Mouse (Mus musculus) ES-Bruce4 (cell line): ENCODE results near the gene Ano6. TPM values are rescaled to one million over a fixed set of nuclear protein-coding genes. Genes with fewer than 3 reads are reported as not detected.

Experiments
- H3K27ac ChIP-seq: 2 replicates; pipeline ENCODE4 v1.5.1; 2012; ENCODE audit warnings: low read length, inconsistent platforms; ENCODE audit not compliant: insufficient read depth
- H3K27me3 ChIP-seq: 2 replicates; pipeline ENCODE4 v1.6.1; 2012; ENCODE audit warnings: mild to moderate bottlenecking, low read length, inconsistent platforms; ENCODE audit not compliant: control insufficient read depth, poor library complexity, insufficient read depth, severe bottlenecking
- H3K36me3 ChIP-seq: 2 replicates; pipeline ENCODE4 v1.6.1; 2012; ENCODE audit warnings: inconsistent platforms, mild to moderate bottlenecking, low read length, moderate library complexity; ENCODE audit not compliant: control insufficient read depth, poor library complexity, insufficient read depth, severe bottlenecking
- H3K4me1 ChIP-seq: one replicate; pipeline ENCODE4 v1.8.1; 2011; ENCODE audit warnings: low read length; ENCODE audit not compliant: control insufficient read depth, insufficient read depth
- H3K4me3 ChIP-seq: 2 replicates; pipeline ENCODE4 v1.5.1; 2011; ENCODE audit warnings: low read depth, mild to moderate bottlenecking, low read length
- H3K9ac ChIP-seq: 2 replicates; pipeline ENCODE4 v1.6.1; 2012; ENCODE audit warnings: low read depth, mild to moderate bottlenecking, inconsistent platforms; ENCODE audit not compliant: poor library complexity, severe bottlenecking
- H3K9me3 ChIP-seq: replicated peaks from 2 replicates; pipeline ENCODE4 v1.6.1; 2012; ENCODE audit warnings: mild to moderate bottlenecking, low read length, inconsistent platforms; ENCODE audit not compliant: control insufficient read depth, poor library complexity, insufficient read depth, severe bottlenecking
- CTCF ChIP-seq: IDR thresholded peaks from one replicate; pipeline ENCODE4 v1.8.1; 2011; ENCODE audit warnings: low read depth, low read length
- EP300 ChIP-seq: IDR thresholded peaks from 2 replicates; pipeline ENCODE4 v1.6.1; 2011; ENCODE audit warnings: low read depth, low read length; ENCODE audit not compliant: insufficient read depth
- POLR2A ChIP-seq: IDR thresholded peaks from one replicate; pipeline ENCODE4 v1.8.1; 2011; ENCODE audit warnings: low read length; ENCODE audit not compliant: insufficient read depth
- polyA plus RNA-seq: library from polyadenylated mRNA; stranded (reverse); fragments of >200 nt; gene quantifications from 2 replicates; pipeline ENCODE4 v1.2.4, GENCODE M21; 2011; ENCODE audit warnings: low read depth; ENCODE audit not compliant: missing spikeins, insufficient read depth, insufficient read length

Gene Ano6
- polyA plus RNA-seq, 1 experiment = 42.5 TPM

DNA sequence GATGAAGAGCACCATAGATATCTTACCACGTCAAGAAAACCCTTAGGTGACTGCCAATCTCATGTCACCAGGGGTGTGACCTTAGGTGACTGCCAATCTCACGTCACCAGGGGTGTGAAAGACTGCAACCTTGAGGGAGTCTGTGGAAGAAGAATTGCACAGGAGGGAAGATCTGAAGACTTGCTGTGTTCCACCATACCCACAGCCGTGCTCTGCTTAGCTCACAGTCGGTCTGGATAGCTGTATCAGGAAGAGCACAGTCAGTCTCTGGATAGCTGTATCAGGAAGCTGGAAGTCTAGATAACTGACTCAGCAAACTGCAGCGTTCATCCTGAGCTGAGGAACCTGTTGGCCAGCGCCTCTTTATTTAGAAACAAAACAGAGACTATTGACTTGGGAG lies 92.9 kb downstream of the Ano6 start:
- TF ChIP-seq POLR2A (no peak), EP300 (no peak), CTCF (no peak)
- H3K4me1 ChIP-seq = no peaks in the 10 kb centered on the region
- H3K4me3 ChIP-seq = no peak overlapping the region
- H3K27me3 ChIP-seq = no peaks in the 10 kb centered on the region
- H3K9me3 ChIP-seq = no peaks in the 10 kb centered on the region
- H3K9ac ChIP-seq = no peak overlapping the region
- no peaks in the 10 kb centered on the region for H3K36me3 ChIP-seq
- no peak overlapping the region for H3K27ac ChIP-seq

DNA sequence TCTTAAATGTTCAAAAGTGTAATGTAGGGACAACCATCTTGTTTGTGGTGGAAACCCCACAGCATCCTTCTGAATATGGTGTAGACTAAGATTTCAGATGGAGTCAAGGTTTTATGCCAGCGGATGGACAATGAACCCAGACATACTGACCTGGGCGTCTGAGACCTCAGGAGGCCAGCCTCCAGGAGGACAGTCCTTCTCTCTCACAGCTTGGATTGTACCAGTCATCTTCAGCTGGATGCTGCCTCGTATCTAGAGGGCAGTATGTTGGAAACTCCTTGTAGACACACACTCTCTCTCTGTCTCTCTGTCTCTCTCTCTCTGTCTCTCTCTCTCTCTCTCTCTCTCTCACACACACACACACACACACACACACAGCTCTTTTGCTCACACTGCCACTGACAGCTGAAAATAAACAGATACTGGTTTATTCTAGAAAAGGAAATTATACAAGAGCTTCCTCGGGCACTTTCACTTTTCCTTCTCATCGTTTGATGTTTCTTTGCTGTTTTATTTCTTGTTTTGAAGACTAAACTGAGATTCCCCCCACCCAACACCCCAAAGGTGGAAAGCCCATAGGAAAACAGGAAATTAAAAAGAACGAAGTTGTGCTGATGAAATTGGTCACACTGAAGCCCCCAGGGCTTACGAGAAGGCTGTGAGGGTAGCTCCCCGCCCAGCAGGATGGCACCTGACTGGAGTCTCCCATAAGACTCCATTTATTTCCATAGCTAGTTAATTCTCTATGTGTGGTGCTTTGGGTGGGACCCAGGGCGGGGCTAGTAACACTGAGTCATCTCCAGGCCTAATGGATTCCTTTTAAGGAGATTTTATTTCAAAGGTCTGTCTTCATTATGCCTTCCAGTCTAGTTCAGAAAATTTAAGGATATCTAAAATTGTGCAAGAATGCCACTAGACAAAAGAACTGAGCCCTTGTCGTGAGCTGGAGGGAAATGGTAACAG lies 94.3 kb downstream of the Ano6 start:
- Histone ChIP-seq H3K4me3 (no peak overlapping the region), H3K27ac (no peak overlapping the region), H3K9ac (no peak overlapping the region), H3K9me3 (no peaks in the 10 kb centered on the region), H3K4me1 (no peaks in the 10 kb centered on the region), H3K27me3 (no peaks in the 10 kb centered on the region), H3K36me3 (no peaks in the 10 kb centered on the region)
- TF ChIP-seq EP300 (no peak), POLR2A (no peak)

- H3K27me3 ChIP-seq = no peaks in the 10 kb centered on the region
- H3K36me3 ChIP-seq = no peaks in the 10 kb centered on the region
- H3K27ac ChIP-seq = no peak overlapping the region
Observed at GRCm38 (mm10) chr15:95885953-95886820, 95.5 kb downstream of the Ano6 start.

GRCm38 (mm10) chr15:95887365-95887764 lies 96.7 kb downstream of the Ano6 start:
- no peak for TF ChIP-seq CTCF
- no peaks in the 10 kb centered on the region for H3K9me3 ChIP-seq
- H3K36me3 ChIP-seq = no peaks in the 10 kb centered on the region
- H3K4me3 ChIP-seq = no peak overlapping the region
- no peak overlapping the region for H3K9ac ChIP-seq
- H3K4me1 ChIP-seq = no peaks in the 10 kb centered on the region
- H3K27me3 ChIP-seq = no peaks in the 10 kb centered on the region
- no peak overlapping the region for H3K27ac ChIP-seq

More at GRCm38 (mm10) chr15:95885953-95886820, 95.5 kb downstream of the Ano6 start:
- no peak for TF ChIP-seq CTCF
- TF ChIP-seq POLR2A = no peak
- TF ChIP-seq EP300 = no peak
- Histone ChIP-seq H3K9me3 (no peaks in the 10 kb centered on the region), H3K4me1 (no peaks in the 10 kb centered on the region), H3K9ac (no peak overlapping the region), H3K4me3 (no peak overlapping the region)

- H3K4me3 ChIP-seq = no peak overlapping the region
- H3K36me3 ChIP-seq = no peaks in the 10 kb centered on the region
- no peaks in the 10 kb centered on the region for H3K4me1 ChIP-seq
- H3K9me3 ChIP-seq = no peaks in the 10 kb centered on the region
- no peak overlapping the region for H3K9ac ChIP-seq
- no peaks in the 10 kb centered on the region for H3K27me3 ChIP-seq
- no peak overlapping the region for H3K27ac ChIP-seq
- TF ChIP-seq CTCF = no peak
Observed at GRCm38 (mm10) chr15:95888556-95888955, 97.9 kb downstream of the Ano6 start.

- H3K27ac ChIP-seq = no peak overlapping the region
- H3K4me3 ChIP-seq = no peak overlapping the region
- no peaks in the 10 kb centered on the region for H3K4me1 ChIP-seq
- no peaks in the 10 kb centered on the region for H3K9me3 ChIP-seq
- H3K9ac ChIP-seq = no peak overlapping the region
- no peak for TF ChIP-seq CTCF
- TF ChIP-seq POLR2A = no peak
- no peak for TF ChIP-seq EP300
- no peaks in the 10 kb centered on the region for H3K36me3 ChIP-seq
- no peaks in the 10 kb centered on the region for H3K27me3 ChIP-seq
Observed at GRCm38 (mm10) chr15:95890368-95890767, 99.7 kb downstream of the Ano6 start.
